In the genomic region with DNA sequence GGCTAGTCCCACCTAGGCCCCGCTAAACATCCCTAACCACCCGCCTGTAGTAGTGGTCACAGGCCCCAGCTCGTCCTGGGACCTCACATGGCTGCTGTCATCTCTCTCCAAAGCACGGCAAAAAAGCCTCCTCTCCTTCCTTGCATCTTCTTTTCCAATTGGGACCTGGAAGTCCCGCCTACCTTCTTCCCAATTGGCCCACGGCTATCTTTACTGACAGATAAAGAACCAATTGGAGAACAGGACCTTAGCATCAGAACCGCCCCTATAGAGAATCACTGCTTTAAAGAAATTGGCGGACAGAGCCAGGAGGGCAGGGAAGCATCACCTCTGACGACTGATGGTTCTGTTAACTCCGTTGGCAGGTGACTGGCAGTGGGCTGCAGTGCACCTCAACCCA, we compare ENCODE assay signal across 8 mouse cellular contexts. TPM values are rescaled to one million over a fixed set of nuclear protein-coding genes. Genes with fewer than 3 reads are reported as not detected.
DNase-seq lines count a peak whose midpoint lies in the region; ATAC-seq and TF ChIP-seq lines count a peak whose summit lies in the region.

No protein-coding gene starts in this region.

- WGBS in heart, embryonic 15.5 days: 30% methylated on average over 10 of the region's 10 CpGs
- WGBS in thymus, adult 2 months: 94% methylated on average over 10 of the region's 10 CpGs

- H3K9ac ChIP-seq in heart, embryonic 15.5 days: no peak overlapping the region

- DNase-seq in cerebellum, postnatal 14 days: peak; percentile 40 to 49
- DNase-seq in cerebellum, adult 9-10 months: no peak
- peak; percentile 46 for DNase-seq in urinary bladder, postnatal 14 days (ENCODE audit: low spot score)
- no peak for DNase-seq in urinary bladder, adult 18-20 months (ENCODE audit: low spot score in 2 of 2)
- peak; percentile 68 for DNase-seq in testis, postnatal 10 days (ENCODE audit: low spot score)
- no peak for DNase-seq in thymus, adult 2 months
- no peak for DNase-seq in layer of hippocampus, postnatal 36 days

- H3K27me3 ChIP-seq in heart, embryonic 15.5 days: no peaks in the 10 kb centered on the region
- H3K27me3 ChIP-seq in thymus, adult 2 months (ENCODE audit: control insufficient read depth, insufficient read depth, low read length): no peaks in the 10 kb centered on the region

- peak overlapping the region; percentile 0; the same call in 1 of the 2 replicates for H3K4me2 ChIP-seq in heart, embryonic 15.5 days

- no peak for TF ChIP-seq CTCF in thymus, adult 2 months (IDR thresholded peaks at IDR 0.05; ENCODE audit: borderline replicate concordance, control insufficient read depth, extremely low read depth, insufficient read depth, low read length, poor library complexity)

- no peaks in the 10 kb centered on the region for H3K9me3 ChIP-seq in heart, embryonic 15.5 days (replicated peaks)

- no peak overlapping the region for H3K4me3 ChIP-seq in heart, embryonic 15.5 days
- no peak overlapping the region for H3K4me3 ChIP-seq in thymus, adult 2 months (ENCODE audit: control insufficient read depth, insufficient read depth, low read length)

- 0 out of 2 replicates have a peak overlapping the region, but pooled peaks have one; percentile 45 for H3K27ac ChIP-seq in heart, embryonic 15.5 days
- no peak overlapping the region for H3K27ac ChIP-seq in thymus, adult 2 months (ENCODE audit: control insufficient read depth, insufficient read depth, low read length)

- no peak for TF ChIP-seq POLR2A in thymus, adult 2 months (IDR thresholded peaks at IDR 0.05; ENCODE audit: control insufficient read depth, extremely low read depth, insufficient read depth, low read length, poor library complexity)

- H3K36me3 ChIP-seq in heart, embryonic 15.5 days: peaks cover 30% of the 10 kb centered on the region
- H3K36me3 ChIP-seq in thymus, adult 2 months (ENCODE audit: control insufficient read depth, insufficient read depth, low read length): no peaks in the 10 kb centered on the region

- peaks cover 14% of the 10 kb centered on the region for H3K4me1 ChIP-seq in heart, embryonic 15.5 days (replicated peaks)
- H3K4me1 ChIP-seq in thymus, adult 2 months (replicated peaks; ENCODE audit: control insufficient read depth, insufficient read depth, low read length): no peaks in the 10 kb centered on the region

- no peak for ATAC-seq in heart, embryonic 15.5 days (replicated peaks; ENCODE audit: insufficient number of reproducible peaks, insufficient read depth, low FRiP score, low read depth)

RNA-seq across cellular contexts. Expression of a gene that starts 30.5 kb away (rescaled TPM):
- polyA plus RNA-seq in heart, embryonic 15.5 days (2015; fragmentation: Nextera tagmentation; extraction: Ambion mirVana): 1,914 and 2,149 TPM in 2 replicates
- polyA plus RNA-seq in thymus, adult 2 months (2012; rRNA removed): 177 and 230 TPM in 2 replicates
- total RNA-seq in layer of hippocampus, postnatal 36 days (2021): 100 to 1,000 TPM; 312 to 317 TPM

RNA-seq across cellular contexts. Expression of a gene that starts 56.1 kb away (rescaled TPM):
- polyA plus RNA-seq in heart, embryonic 15.5 days (2015; fragmentation: Nextera tagmentation; extraction: Ambion mirVana): 0.03 and 0.22 TPM in 2 replicates
- polyA plus RNA-seq in thymus, adult 2 months (2012; rRNA removed): 1.9 and 2.2 TPM in 2 replicates
- total RNA-seq in layer of hippocampus, postnatal 36 days (2021): under 1 TPM; 0.17 to 0.43 TPM

Comparison
In these comparisons a context has a peak if more than half of its experiments do, and no peak if none do; other contexts are left out.
1. DNase-seq: peak in cerebellum, postnatal 14 days (2 of 2), urinary bladder, postnatal 14 days (single experiment) and testis, postnatal 10 days (single experiment); none in cerebellum, adult 9-10 months (single experiment), urinary bladder, adult 18-20 months (0 of 2), thymus, adult 2 months (single experiment) and layer of hippocampus, postnatal 36 days (0 of 2).